Mouse (Mus musculus): ENCODE measurements around the gene Ankdd1b. TPM values are rescaled to one million over a fixed set of nuclear protein-coding genes. Genes with fewer than 3 reads are reported as not detected.

Ankdd1b gene
- under 1 TPM in 1 of 2 experiments, not detected in 1; 0.61 TPM for total RNA-seq (2021)
- long read RNA-seq, experiment 1, partial matches to known transcripts = 0 of 3 reads
- long read RNA-seq, experiment 1, other reads (novel, unspliced or antisense) = 3 of 3 reads
- long read RNA-seq, experiment 2, partial matches to known transcripts = 0 of 5 reads
- long read RNA-seq, experiment 2, other reads (novel, unspliced or antisense) = 5 of 5 reads

DNA sequence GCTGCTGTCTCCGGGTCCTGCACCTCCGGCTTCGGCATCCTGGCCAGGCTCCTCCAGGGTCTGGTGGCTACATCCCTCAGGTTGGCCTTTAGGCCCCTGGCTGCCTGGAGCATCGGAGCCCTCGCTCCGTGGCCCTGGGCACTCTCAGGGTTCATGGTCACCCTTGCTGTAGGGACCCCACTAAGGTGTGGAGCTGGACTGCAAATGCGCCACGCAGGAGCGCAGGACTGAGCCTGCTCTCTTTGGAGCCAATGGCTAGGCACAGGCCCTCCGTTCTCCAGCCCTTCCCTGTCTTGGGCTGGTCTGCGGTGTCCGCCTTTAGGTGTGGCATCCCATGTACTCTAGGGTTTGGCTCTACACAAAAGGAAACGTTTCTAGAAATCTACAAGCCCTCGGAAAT is at the start of gene Ankdd1b:
Gene Ankdd1b, minus strand, starts transcription at position 242 of the 400 bp plus-strand sequence.
- no peak for DNase-seq (ENCODE audit: low spot score in 2 of 2)

DNA sequence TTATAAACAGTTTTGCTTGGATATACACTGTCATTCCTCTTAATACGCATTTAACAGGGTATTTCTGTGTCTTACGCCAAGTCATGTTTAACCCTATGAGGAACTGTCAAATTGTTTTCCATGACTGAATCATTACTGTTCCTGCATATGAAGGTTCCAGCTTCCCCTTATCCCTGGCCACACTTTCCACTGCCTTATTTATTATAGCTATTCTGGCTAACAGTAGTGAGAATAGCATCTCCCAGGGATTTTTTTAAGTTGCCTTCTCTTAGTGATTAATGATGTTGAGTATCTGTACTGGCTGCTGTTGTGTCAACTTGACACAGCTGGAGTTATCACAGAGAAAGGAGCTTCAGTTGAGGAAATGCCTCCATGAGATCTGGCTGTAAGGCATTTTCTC is 46.3 kb upstream of the Ankdd1b start:
- no peak for DNase-seq (ENCODE audit: low spot score in 2 of 2)

DNA sequence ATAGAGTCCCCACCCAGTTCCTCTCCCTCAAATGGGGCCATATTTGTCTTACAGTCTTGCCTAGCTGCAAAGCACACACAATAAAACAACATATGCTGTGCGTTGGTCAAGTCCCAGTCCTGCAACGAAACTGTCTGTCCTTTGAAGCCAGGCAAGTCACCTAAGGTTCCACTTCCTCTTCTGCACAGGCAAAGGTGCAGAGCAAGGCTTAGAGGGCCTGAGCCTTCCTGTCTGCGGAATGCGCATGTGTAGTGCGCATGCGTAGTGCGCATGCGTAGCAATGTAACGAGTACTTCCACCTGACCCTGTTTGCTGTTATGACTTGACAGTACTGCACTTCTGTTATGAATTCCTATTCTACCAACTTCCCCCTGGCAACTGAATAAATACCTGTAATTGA is 45.3 kb upstream of the Ankdd1b start:
- DNase-seq (ENCODE audit: low spot score in 2 of 2) = no peak

DNA sequence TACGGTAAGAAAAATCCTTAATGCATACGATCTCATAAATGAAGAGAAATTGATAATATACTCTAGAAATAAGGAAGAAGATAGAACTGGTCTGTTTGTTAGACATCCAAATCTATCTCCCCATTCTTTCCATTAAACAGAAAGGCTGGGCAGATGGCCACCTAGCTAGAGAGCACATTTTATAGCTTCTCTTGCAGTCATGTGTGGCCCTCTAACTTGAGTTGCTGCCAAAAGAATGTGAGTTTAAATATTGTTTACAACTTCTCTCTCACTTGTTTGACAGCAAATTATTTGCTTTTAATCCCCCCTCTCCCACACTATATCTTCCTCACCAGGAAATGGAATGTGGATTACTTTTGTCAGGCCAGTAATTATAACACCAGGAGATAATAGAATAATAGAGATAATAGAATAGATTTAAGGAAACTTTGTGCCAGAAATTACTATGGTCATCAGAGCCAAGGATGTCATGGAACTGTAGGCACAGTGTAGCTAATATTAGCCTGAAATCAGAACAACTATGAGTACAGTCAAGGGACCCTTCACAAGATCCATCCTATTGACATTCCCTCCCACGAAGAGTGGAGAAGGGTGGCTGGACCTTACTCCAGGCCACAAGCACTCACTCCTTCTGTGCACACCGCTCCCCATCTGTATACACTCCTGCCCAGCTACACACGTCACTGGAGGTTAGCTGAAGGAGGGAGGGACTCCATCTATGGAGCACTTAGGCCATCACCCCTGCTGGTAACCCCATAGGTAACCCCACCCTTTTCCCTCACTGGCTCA is 43.4 kb upstream of the Ankdd1b start:
- no peak for DNase-seq (ENCODE audit: low spot score in 2 of 2)

DNA sequence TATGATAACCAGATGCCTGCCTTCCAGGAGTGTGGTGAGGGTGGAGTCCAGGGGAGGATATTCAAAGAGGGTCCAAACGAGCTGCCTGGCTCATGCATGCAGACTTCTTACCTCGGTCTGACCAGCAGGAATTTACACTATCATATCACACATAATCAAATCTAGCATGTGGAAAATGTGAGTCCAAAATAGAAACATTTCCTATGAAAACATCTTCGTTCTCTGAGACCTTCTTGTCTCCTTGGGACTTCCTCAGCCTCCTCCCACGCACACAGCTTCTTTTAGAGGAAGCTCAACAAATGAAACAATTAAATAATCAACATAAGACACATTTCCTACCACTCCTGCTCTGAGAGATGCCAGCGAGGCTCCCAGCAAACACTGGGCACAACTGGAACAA is 40.9 kb upstream of the Ankdd1b start:
- DNase-seq (ENCODE audit: low spot score in 2 of 2) = no peak

DNA sequence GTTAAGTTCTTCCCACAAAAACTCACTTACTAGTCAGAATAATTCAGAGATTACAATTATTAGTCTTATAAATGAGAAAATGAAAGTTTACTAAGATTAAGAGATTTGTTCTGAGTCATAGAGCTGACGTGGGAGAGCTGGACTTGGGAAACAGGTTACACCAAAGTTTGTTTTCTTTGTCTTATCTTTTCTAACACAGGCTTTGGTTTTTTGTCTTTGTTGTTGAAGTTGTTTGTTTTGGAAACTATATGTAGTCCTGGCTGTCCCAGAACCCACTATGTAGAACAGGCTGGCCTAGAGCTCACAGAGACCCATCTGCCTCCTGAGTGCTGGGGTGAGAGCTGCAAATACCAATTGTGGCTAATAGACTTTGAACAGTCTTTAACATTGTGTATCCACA is 40.3 kb upstream of the Ankdd1b start:
- no peak for DNase-seq (ENCODE audit: low spot score in 2 of 2)

DNA sequence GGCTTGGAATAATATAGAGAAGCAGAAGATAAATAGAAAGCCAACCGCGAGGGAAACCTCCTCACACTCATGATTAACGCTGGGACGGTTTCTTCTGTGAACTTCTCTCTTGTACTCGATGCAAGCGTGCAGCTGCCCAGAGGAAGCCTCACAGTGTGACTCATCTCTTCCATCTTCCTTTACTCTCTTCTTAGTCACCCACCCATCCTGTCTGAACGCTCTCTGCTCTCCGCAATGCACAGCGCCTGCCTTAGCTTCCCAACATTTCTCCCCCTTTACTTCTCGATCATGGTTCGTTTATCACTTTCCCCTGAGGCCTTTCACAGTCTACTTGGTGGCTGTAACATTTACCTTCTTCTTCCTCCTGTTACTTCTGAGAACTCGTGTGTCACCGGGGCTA is 39.6 kb upstream of the Ankdd1b start:
- DNase-seq (ENCODE audit: low spot score in 2 of 2) = peak; percentile 11 to 17

DNA sequence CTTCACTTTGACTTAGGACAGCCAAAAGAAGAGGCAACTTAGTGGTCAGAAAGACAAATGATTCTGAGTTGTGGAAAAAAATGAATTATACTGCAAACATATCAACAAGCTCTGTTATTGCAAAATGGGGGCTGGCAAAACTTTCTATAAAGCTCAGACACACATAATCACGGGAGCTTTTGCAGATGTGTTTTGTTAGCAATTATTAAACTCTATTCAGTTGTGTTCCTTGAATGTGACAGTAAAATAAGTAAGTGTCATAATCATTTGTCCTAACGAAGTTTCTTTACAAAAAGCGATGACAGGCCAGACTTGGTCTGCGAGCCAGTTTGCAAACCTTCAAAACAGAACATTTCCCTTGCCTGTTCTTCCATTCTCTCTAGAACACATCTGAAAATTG is 36.5 kb upstream of the Ankdd1b start:
- DNase-seq (ENCODE audit: low spot score in 2 of 2) = no peak

DNA sequence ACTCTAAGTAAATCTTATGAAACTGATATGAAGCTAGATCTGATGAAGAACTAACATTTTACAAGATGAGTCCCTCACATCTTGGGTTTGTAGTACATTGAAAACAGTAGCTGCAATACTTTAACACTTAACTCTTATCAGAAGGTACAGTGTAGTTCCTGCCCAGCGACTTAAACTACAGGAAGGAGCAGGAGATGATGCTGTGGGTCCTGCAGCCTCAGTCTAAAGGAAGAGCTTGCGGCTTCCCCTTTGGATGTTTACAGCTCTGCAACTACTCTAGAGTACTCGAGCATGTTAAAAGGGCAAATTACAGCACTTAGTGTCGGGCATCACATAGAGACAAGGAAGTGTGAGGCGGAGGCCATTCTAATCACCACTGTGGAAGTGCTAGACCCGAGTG is 35.3 kb upstream of the Ankdd1b start:
- DNase-seq (ENCODE audit: low spot score in 2 of 2) = no peak

DNA sequence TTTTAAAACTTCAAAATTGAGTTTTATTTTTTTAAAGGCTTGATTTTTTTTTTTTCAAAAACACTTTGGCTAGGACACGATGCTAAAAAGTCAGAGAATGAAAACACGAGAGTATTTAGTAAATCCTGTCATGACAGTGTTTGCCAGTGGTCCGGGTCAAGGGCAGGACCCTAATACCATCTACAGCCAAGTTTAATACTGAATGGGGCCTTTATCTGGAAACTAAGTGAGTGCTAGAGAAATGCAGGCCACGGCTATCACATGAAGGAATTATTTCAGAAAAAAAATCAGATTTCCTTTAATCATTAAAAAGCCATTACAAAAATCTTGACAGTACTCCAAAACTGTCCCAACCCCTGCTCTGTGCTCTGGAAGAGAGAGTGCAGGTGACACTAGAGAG is 34.7 kb upstream of the Ankdd1b start:
- no peak for DNase-seq (ENCODE audit: low spot score in 2 of 2)

DNA sequence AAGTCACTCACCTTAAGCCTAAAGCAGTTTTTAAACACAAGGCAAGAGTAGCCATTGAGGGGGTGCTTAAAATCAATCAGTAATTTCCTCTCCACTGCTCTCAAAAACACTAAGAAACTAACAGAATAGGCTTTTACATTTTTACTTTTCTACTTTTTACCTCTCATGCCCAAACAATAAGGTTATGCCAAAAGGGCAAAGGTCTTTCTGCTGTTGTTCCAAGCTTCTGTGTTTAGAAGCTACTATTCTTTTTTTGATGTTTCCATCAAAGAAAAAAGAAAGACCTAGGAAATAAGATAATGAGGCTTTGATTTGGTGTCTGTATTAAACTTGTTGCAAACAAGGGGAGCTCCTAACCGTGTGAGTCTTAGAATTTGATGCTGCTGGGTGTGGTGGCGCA is 28.9 kb upstream of the Ankdd1b start:
- no peak for DNase-seq (ENCODE audit: low spot score in 2 of 2)

DNA sequence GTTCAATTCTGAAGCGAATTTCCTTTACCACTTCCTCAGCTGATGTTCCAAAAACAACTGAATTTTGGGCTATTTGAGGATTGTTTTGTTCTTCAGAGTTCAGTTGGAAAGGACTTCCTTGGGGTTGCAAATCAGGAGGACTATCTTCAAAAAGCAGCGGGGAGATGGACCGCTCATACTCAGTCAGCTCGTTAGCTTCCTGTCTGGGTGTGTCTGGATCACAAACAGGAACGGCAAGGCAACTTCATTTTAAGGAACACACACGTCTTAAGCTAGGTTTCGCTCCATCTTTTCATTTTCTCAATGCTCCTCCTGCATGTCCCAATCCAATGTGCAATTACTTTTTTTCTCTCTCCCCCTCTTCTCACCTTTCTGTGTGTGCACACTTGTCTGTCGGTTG is 25.6 kb upstream of the Ankdd1b start:
- DNase-seq (ENCODE audit: low spot score in 2 of 2) = no peak

DNA sequence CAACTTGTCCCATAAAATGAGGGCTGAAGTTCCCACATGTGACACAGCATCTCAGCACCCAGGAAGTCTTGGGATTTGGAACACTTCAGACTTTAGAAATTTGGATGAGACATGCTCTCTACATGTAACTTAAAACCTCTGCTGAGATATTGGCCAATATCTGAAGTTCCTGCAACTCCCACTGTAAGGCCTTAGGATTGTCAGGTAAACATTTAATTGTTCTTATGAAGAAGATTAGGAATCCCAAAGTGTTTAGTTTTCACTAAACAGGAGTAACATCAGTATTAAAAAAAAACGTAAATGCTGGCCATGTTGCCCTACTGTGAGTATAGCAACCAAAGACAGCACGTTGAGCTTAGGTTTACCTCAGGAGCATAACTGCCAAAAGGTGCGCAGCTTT is 19.4 kb upstream of the Ankdd1b start, which contains the start of gene Gm17622:
Gene Gm17622, plus strand, starts transcription at position 301 of the 400 bp plus-strand sequence.
- DNase-seq (ENCODE audit: low spot score in 2 of 2) = no peak

DNA sequence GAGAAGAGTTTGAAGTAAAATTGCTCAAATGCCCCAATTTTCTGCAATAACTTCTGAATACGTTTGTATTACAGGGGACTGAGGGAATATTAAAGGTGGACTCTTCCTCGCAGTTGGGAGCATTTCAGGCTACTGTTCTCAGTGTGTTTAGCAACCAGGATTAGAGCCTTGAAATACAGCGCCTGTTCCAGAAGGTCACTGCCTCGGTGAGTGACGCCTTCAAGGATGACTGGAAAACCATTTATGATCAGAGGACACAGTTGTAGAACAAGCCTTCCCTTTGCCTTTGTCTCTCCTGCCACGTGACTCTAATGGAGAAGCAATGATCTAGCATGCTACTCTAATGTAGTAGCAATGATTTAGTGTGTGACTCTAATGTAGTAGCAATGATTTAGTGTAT is 17.0 kb upstream of the Ankdd1b start:
- DNase-seq (ENCODE audit: low spot score in 2 of 2) = no peak

DNA sequence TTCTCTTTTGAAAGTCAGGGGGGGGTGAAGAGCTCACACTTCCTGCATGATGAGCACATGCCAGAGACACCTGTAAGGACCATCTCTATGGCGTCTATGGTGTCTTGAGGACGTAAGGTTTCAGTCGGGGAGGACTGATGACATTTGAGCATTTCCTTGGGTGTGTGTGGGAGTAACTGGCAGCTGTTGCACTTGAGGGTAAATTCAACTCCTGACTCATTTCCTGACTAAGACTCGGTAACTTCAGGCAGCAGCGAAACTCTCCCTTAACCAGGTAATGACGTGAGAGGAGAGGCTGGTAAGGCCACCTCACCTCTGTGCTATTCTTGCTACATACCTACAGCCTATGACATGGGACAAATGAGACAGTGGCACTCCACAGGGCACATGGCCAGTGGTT is 16.2 kb upstream of the Ankdd1b start:
- no peak for DNase-seq (ENCODE audit: low spot score in 2 of 2)

DNA sequence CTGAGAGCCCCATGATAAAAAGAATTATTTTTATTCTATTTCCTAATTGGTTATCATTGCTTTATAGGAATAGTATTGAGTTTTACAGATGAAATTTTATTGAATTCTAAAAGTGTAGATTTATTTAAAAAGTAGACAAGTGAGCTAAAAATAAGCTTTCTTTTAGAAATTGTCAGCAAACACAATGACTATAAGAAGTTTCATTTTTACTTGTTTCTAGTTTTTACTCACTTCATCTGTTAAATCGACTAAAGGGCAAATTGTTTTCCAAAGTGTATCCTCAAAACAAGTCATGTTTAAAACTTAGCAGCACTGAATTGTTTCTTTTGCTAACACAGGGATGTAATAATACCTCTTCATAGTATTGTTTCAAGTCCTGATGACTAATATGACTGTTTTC is 8.0 kb upstream of the Ankdd1b start:
- no peak for DNase-seq (ENCODE audit: low spot score in 2 of 2)

DNA sequence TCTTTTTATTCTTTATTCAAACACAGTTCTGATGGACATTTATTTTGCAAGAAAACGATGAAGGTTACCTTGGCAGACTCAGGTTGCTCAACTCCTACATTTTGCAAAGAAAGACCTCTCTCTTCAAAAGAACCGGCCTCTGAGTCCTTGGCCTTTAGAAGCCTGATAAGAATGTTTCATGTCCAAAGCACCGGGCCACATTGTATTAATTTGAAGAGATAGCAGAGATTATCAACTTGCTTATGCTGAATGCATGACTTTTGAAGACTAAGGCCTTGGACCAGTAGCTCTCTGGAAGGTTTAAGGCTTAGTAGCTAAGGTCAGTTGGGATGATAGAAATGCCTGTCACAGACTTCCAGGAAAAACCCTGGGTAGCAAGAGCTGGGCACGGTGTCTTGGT is 6.2 kb upstream of the Ankdd1b start:
- no peak for DNase-seq (ENCODE audit: low spot score in 2 of 2)

DNA sequence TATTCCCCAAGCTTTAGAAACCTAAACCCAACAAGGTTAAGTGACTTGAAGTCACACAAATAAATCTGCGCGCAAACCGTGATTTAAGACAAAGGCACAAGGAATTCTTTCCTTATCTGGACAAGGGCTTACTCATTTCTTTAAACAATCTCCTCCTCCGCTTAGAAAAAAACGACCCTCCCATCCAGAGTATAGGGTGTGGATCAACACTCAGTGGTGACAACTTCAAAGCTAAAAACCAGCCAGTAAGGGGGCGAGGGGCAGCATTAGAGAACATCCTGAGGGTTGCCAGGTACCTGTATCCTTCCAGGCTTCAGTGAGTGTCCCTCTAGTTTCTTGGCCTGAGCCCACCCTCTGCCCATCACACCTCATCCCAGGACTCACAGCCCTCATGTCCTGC is 442 bp downstream of the Ankdd1b start:
- DNase-seq (ENCODE audit: low spot score in 2 of 2) = no peak

DNA sequence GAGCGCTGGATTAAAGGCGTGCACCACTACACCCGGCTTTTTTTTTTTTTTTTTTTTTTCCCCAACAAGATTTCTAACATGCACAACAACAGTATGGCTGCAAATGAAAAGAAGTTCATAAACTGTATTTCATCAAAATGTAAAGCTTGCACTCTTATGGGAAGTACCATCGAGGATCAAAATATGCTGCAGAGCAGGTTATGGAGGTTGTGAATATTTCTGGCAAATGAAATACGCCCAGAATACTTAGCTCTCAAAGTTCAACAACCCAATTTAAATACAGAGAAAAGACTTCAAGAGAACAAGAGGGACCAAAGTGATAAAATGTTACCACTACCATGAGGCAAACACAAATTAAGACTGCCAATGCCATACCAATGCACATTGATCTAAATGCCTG is 2.3 kb downstream of the Ankdd1b start:
- DNase-seq (ENCODE audit: low spot score in 2 of 2) = no peak

DNA sequence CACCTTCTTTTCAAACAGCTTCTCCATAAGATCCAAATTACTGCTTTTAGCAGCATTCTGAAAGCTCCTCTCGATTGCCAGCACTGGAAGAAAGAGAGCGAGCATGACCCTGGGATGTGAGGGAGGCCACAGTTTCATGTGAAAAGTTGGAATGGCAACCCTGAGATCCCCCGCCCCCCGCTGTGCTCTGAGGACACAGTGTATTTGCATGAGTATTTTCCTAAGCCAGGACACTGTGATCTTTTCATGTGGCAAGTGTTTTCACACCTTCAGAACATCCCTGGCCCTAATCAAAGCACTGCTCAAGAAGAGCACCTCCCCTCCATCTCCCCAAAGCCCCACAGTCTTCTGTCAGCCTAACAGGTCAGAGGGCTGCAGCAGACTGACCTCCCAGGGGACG is 5.7 kb downstream of the Ankdd1b start:
- no peak for DNase-seq (ENCODE audit: low spot score in 2 of 2)

DNA sequence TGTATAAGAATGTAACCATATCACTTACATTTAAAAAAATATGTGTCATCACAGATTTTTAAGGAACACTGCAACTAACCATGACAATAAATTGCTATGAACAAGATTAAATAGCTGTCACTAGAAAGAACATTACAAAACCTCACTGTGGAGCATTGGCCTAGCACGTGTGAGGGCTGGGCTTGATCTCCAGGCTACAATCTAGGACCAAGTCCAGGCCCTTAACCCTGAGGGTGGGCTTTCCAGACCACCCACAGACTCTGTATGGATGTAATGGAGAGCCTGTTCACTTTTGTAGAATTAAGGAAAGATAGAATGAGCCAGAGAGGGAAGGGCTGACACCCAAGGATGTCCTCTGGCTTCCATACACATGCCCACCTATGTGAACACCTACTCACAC is 8.4 kb downstream of the Ankdd1b start:
- DNase-seq (ENCODE audit: low spot score in 2 of 2) = no peak

DNA sequence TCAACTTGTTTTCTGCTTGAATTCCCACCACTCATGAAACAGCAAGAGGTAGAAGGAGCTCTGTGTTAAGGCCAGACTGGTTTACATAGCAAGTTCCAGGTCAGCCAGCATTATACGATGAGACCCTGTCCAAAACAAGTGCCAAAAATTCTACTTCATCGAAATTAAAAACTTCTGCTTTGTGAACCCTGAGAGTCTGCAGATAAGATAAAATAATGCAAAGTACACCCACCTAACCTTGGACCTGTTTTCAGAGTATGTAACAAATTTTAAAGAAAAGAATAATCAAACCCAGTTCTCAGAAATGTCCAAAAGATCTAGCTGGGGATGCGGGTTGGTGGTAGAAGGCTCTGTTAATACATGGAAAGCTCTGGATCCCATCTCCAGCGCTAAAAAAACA is 12.4 kb downstream of the Ankdd1b start:
- no peak for DNase-seq (ENCODE audit: low spot score in 2 of 2)

DNA sequence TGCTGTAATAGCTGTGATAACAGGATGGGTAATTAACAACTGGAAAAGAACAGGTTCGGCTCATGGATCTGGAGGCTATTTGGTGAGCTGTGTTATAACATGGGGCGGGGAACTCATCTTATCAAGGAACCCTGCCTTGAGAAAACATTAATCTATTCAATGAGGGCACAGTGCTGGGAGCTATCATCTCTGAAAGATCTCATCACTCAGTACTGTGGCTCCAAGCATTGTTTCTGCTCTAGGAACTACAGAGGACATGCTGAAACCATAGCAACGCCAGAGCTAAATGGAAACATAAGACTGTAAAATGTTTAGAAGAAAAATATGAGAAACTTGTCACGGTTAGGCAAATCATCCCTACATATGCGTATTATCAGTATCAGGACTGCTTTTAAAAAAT is 13.0 kb downstream of the Ankdd1b start:
- DNase-seq (ENCODE audit: low spot score in 2 of 2) = no peak
